Mouse (Mus musculus): ENCODE data around the gene Col17a1. TPM values are rescaled to one million over a fixed set of nuclear protein-coding genes. Genes with fewer than 3 reads are reported as not detected.

Col17a1 gene
- polyA plus RNA-seq, 1 experiment from 2014 or later = 0.10 TPM

DNA sequence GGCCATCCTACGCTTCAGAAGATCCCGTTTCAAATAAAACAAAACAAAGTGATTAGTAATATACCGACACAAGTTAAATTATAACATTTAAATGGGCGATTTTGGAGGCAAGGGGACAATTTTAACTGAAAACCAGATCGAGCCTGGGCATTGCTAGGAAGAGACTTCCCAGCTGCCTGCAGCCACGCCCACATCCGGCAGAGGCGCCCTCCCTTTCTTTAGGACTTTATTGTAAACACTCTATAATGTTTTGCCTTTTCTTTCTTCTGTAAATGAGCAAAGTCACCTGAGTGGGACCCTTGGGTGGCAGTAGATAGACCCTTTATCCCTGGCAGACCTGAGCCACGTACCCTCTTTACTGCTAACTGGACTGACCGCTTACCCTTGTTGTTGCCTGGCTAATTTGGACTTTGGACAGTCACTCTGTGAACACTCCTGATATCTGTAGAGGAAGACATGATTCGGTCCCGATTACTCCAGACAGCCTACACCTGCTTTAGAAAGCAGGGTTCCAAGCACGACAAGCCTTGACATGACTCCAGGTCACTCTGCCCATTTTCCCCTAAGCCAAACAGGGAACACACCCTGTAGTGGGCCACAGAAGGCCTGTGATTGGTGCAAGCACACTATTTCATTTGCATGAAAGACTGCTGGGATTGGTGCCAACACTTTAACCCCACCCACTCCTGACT, 13.3 kb upstream of the Col17a1 start:
- Histone ChIP-seq H3K27ac (no peak overlapping the region), H3K4me2 (no peak overlapping the region), H3K4me1 (no peaks in the 10 kb centered on the region), H3K4me3 (no peak overlapping the region), H3K27me3 (no peaks in the 10 kb centered on the region), H3K9ac (no peak overlapping the region), H3K9me3 (replicated peaks) (no peaks in the 10 kb centered on the region), H3K36me3 (ENCODE audit: poor library complexity, severe bottlenecking) (no peaks in the 10 kb centered on the region)
- ATAC-seq = no peak
- WGBS = 77% methylated on average over 13 of the region's 13 CpGs

DNA sequence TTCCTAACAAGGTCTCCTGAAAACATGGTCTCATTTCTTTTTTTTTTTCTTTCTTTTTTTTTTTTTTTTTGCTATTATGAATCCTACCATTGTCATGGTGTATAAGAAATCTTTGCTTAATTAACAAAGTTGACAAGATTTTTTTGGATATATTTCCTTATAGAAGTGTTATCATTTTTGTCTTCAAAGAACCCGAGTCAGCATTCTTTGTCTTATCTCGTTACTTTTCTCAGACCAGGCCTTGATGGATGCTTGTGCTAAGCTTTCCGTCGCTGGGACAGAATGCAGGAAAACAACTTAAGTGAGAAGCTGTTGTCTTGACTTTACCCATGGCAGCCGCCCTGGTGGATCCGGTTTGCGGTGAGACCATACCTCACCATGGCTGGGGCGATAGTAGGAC, 8.6 kb upstream of the Col17a1 start:
- WGBS = 81% methylated on average over 8 of the region's 8 CpGs
- Histone ChIP-seq H3K4me1 (no peaks in the 10 kb centered on the region), H3K4me3 (no peak overlapping the region), H3K4me2 (no peak overlapping the region), H3K9ac (no peak overlapping the region), H3K27ac (no peak overlapping the region), H3K9me3 (replicated peaks) (no peaks in the 10 kb centered on the region), H3K27me3 (no peaks in the 10 kb centered on the region), H3K36me3 (ENCODE audit: poor library complexity, severe bottlenecking) (no peaks in the 10 kb centered on the region)
- ATAC-seq = no peak

- Histone ChIP-seq H3K4me3 (no peak overlapping the region), H3K27ac (no peak overlapping the region), H3K4me2 (no peak overlapping the region), H3K36me3 (ENCODE audit: poor library complexity, severe bottlenecking) (no peaks in the 10 kb centered on the region), H3K27me3 (no peaks in the 10 kb centered on the region), H3K4me1 (no peaks in the 10 kb centered on the region), H3K9me3 (replicated peaks) (no peaks in the 10 kb centered on the region), H3K9ac (no peak overlapping the region)
- 89% methylated on average over 9 of the region's 9 CpGs for WGBS
- ATAC-seq = no peak
Measured at GRCm38 (mm10) chr19:47699743-47700142, 7.8 kb upstream of the Col17a1 start.

DNA sequence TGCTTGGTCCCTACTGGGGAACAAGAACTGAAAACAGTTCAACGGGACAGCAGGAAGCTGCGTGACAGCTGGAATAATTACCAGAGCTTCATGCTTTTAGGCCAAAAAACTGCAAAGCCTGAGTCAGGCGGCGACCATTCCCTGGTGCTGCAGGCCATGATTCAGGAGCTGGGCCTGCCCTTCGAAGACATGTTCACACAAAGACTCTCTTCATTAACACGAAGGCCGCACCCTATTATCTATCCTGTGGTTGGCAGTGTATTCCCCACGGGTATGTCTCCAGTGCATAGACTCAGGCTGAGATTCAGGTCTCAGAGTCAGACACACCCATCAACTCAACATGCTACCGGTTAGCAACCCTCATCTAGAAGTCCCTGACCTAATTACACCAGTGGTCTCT, 6.4 kb upstream of the Col17a1 start:
- no peak overlapping the region for H3K4me3 ChIP-seq
- ATAC-seq = no peak
- no peaks in the 10 kb centered on the region for H3K9me3 ChIP-seq (replicated peaks)
- no peak overlapping the region for H3K4me2 ChIP-seq
- H3K27me3 ChIP-seq = no peaks in the 10 kb centered on the region
- H3K9ac ChIP-seq = no peak overlapping the region
- no peak overlapping the region for H3K27ac ChIP-seq
- peaks cover 7% of the 10 kb centered on the region; the same call in 1 of the 2 replicates for H3K4me1 ChIP-seq
- 93% methylated on average over 9 of the region's 9 CpGs for WGBS
- H3K36me3 ChIP-seq (ENCODE audit: poor library complexity, severe bottlenecking) = no peaks in the 10 kb centered on the region

GRCm38 (mm10) chr19:47697067-47697466, 5.2 kb upstream of the Col17a1 start:
- ATAC-seq = no peak
- Histone ChIP-seq H3K4me1 (peaks cover 10% of the 10 kb centered on the region; the same call in 1 of the 2 replicates), H3K9ac (no peak overlapping the region), H3K4me3 (no peak overlapping the region), H3K4me2 (no peak overlapping the region), H3K9me3 (replicated peaks) (no peaks in the 10 kb centered on the region), H3K36me3 (ENCODE audit: poor library complexity, severe bottlenecking) (no peaks in the 10 kb centered on the region), H3K27me3 (no peaks in the 10 kb centered on the region), H3K27ac (no peak overlapping the region)
- 76% methylated on average over 11 of the region's 11 CpGs for WGBS

- Histone ChIP-seq H3K4me1 (peaks cover 10% of the 10 kb centered on the region; the same call in 1 of the 2 replicates), H3K9ac (no peak overlapping the region), H3K36me3 (ENCODE audit: poor library complexity, severe bottlenecking) (no peaks in the 10 kb centered on the region), H3K9me3 (replicated peaks) (no peaks in the 10 kb centered on the region), H3K27me3 (no peaks in the 10 kb centered on the region), H3K4me3 (no peak overlapping the region), H3K4me2 (no peak overlapping the region), H3K27ac (no peak overlapping the region)
- 96% methylated on average over 8 of the region's 8 CpGs for WGBS
- ATAC-seq = no peak
Measured at GRCm38 (mm10) chr19:47696411-47696810, 4.5 kb upstream of the Col17a1 start.

DNA sequence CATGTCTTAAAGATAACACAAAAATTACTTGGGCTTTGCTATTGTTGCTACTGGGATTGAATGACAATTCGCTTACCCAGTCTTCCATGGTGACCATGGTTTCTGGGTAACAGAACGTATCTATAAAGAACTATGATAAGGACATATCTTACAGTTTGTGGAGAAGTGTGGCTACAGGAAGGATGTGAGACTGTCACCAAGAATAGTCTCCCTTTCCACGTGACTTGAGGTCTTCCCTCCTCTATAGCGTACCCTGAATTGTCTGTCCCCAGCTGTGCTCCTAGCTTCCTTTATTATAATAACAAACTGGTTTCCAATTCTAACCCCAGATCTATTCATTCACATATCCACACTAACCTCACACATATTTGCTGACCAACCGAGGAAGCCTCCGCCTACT, 3.8 kb upstream of the Col17a1 start:
- Histone ChIP-seq H3K27me3 (no peaks in the 10 kb centered on the region), H3K27ac (no peak overlapping the region), H3K4me3 (no peak overlapping the region), H3K36me3 (ENCODE audit: poor library complexity, severe bottlenecking) (no peaks in the 10 kb centered on the region), H3K9me3 (replicated peaks) (no peaks in the 10 kb centered on the region), H3K9ac (no peak overlapping the region), H3K4me2 (no peak overlapping the region), H3K4me1 (peaks cover 10% of the 10 kb centered on the region; the same call in 1 of the 2 replicates)
- 93% methylated on average over 6 of the region's 6 CpGs for WGBS
- no peak for ATAC-seq

- peaks cover 14% of the 10 kb centered on the region; the same call in 1 of the 2 replicates for H3K4me1 ChIP-seq
- H3K36me3 ChIP-seq (ENCODE audit: poor library complexity, severe bottlenecking) = no peaks in the 10 kb centered on the region
- no peaks in the 10 kb centered on the region for H3K27me3 ChIP-seq
- no peaks in the 10 kb centered on the region for H3K9me3 ChIP-seq (replicated peaks)
- no peak for ATAC-seq
- no peak overlapping the region for H3K4me3 ChIP-seq
- no peak overlapping the region for H3K9ac ChIP-seq
- WGBS = 94% methylated on average over 7 of the region's 7 CpGs
- no peak overlapping the region for H3K4me2 ChIP-seq
- H3K27ac ChIP-seq = no peak overlapping the region
Measured at GRCm38 (mm10) chr19:47689592-47689991, 2.3 kb downstream of the Col17a1 start.

DNA sequence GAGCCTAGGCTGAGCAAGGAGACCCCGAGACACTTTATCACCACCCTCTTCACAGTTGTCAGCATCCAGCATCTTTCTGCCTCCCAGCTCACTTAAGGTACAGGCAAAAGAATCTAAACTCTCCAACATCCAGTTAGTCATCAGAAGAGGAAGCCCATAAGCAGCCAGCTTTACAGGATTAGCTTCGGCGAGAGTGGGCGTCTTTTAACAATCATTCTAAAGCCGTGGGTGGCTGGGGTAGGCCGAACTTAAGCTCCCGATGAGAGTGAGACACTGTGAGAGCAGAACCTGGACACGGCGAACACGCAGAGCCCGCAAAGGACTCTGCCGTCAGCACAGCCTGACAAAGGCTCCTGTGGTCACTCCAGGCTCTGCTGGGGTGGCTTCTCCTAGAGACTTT, 13.2 kb downstream of the Col17a1 start:
- WGBS = 70% methylated on average over 12 of the region's 12 CpGs
- Histone ChIP-seq H3K4me2 (no peak overlapping the region), H3K4me1 (no peaks in the 10 kb centered on the region), H3K36me3 (ENCODE audit: poor library complexity, severe bottlenecking) (no peaks in the 10 kb centered on the region), H3K4me3 (no peak overlapping the region), H3K9me3 (replicated peaks) (no peaks in the 10 kb centered on the region), H3K9ac (no peak overlapping the region), H3K27ac (no peak overlapping the region), H3K27me3 (no peaks in the 10 kb centered on the region)
- no peak for ATAC-seq

DNA sequence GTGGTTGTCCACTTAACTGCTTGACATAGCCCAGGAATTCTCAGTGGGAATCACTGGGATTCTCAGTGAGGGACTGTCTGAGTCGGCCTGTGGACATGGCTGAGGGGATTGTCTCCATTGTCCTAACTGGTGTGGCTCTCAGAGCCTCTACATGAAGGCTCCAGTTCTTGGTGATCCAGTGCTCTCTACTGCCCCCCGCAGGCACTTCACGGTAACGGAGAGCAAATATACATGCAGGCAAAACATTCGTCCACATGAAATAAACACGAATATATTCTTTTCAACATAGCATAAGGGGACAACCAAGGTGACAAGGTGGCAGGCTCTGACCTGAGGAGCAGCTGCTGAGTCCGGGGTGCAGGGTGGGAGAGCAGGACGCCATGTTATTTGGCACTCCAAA, 17.5 kb downstream of the Col17a1 start:
- no peaks in the 10 kb centered on the region for H3K27me3 ChIP-seq
- no peaks in the 10 kb centered on the region for H3K4me1 ChIP-seq
- H3K4me3 ChIP-seq = no peak overlapping the region
- no peak for ATAC-seq
- no peaks in the 10 kb centered on the region for H3K9me3 ChIP-seq (replicated peaks)
- H3K27ac ChIP-seq = no peak overlapping the region
- no peak overlapping the region for H3K4me2 ChIP-seq
- H3K36me3 ChIP-seq (ENCODE audit: poor library complexity, severe bottlenecking) = no peaks in the 10 kb centered on the region
- 41% methylated on average over 8 of the region's 8 CpGs for WGBS
- H3K9ac ChIP-seq = no peak overlapping the region

DNA sequence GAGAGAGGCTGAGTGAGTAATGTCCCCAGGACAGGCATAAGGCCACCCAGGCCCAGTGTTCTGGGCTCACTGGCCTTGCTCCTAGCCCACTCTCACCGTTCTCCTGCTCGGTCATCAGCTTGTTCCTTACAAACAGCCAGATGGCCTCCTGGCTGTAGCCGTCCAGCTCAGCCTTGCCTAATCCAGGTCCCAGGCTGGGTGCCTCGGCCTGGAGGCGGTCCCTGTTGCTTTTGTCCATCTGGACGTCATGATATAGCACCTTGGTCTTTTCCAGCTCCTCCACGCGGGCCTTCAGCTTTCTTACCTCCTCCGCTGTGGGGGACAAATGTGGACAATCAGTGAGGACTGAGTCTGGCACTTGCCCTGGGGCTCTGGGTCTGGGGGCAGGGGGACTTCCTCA, 23.5 kb downstream of the Col17a1 start:
- no peak for ATAC-seq
- H3K27ac ChIP-seq = no peak overlapping the region
- H3K9ac ChIP-seq = no peak overlapping the region
- no peaks in the 10 kb centered on the region for H3K4me1 ChIP-seq
- no peaks in the 10 kb centered on the region for H3K9me3 ChIP-seq (replicated peaks)
- no peak overlapping the region for H3K4me3 ChIP-seq
- H3K27me3 ChIP-seq = no peaks in the 10 kb centered on the region
- H3K36me3 ChIP-seq (ENCODE audit: poor library complexity, severe bottlenecking) = no peaks in the 10 kb centered on the region
- WGBS = 75% methylated on average over 9 of the region's 9 CpGs
- no peak overlapping the region for H3K4me2 ChIP-seq

GRCm38 (mm10) chr19:47667601-47668000, 24.3 kb downstream of the Col17a1 start:
- no peaks in the 10 kb centered on the region for H3K4me1 ChIP-seq
- no peaks in the 10 kb centered on the region for H3K9me3 ChIP-seq (replicated peaks)
- no peaks in the 10 kb centered on the region for H3K36me3 ChIP-seq (ENCODE audit: poor library complexity, severe bottlenecking)
- H3K4me3 ChIP-seq = no peak overlapping the region
- ATAC-seq = no peak
- no peak overlapping the region for H3K9ac ChIP-seq
- H3K4me2 ChIP-seq = no peak overlapping the region
- no peaks in the 10 kb centered on the region for H3K27me3 ChIP-seq
- WGBS = 65% methylated on average over 8 of the region's 8 CpGs
- no peak overlapping the region for H3K27ac ChIP-seq
